Mouse (Mus musculus) ES-Bruce4 (cell line): ENCODE measurements at regions not wholly inside any gene's neighbourhood (a gene's known extent, or its start where the extent isn't known, plus 50 kb on each side); places are given as distances from the start of the nearest gene placed in this dataset.

Experiments
- H3K27ac ChIP-seq: 2 replicates; pipeline ENCODE4 v1.5.1; 2012; ENCODE audit warnings: low read length, inconsistent platforms; ENCODE audit not compliant: insufficient read depth
- H3K27me3 ChIP-seq: 2 replicates; pipeline ENCODE4 v1.6.1; 2012; ENCODE audit warnings: mild to moderate bottlenecking, low read length, inconsistent platforms; ENCODE audit not compliant: control insufficient read depth, poor library complexity, insufficient read depth, severe bottlenecking
- H3K36me3 ChIP-seq: 2 replicates; pipeline ENCODE4 v1.6.1; 2012; ENCODE audit warnings: inconsistent platforms, mild to moderate bottlenecking, low read length, moderate library complexity; ENCODE audit not compliant: control insufficient read depth, poor library complexity, insufficient read depth, severe bottlenecking
- H3K4me1 ChIP-seq: one replicate; pipeline ENCODE4 v1.8.1; 2011; ENCODE audit warnings: low read length; ENCODE audit not compliant: control insufficient read depth, insufficient read depth
- H3K4me3 ChIP-seq: 2 replicates; pipeline ENCODE4 v1.5.1; 2011; ENCODE audit warnings: low read depth, mild to moderate bottlenecking, low read length
- H3K9ac ChIP-seq: 2 replicates; pipeline ENCODE4 v1.6.1; 2012; ENCODE audit warnings: low read depth, mild to moderate bottlenecking, inconsistent platforms; ENCODE audit not compliant: poor library complexity, severe bottlenecking
- H3K9me3 ChIP-seq: replicated peaks from 2 replicates; pipeline ENCODE4 v1.6.1; 2012; ENCODE audit warnings: mild to moderate bottlenecking, low read length, inconsistent platforms; ENCODE audit not compliant: control insufficient read depth, poor library complexity, insufficient read depth, severe bottlenecking
- CTCF ChIP-seq: IDR thresholded peaks from one replicate; pipeline ENCODE4 v1.8.1; 2011; ENCODE audit warnings: low read depth, low read length
- EP300 ChIP-seq: IDR thresholded peaks from 2 replicates; pipeline ENCODE4 v1.6.1; 2011; ENCODE audit warnings: low read depth, low read length; ENCODE audit not compliant: insufficient read depth
- POLR2A ChIP-seq: IDR thresholded peaks from one replicate; pipeline ENCODE4 v1.8.1; 2011; ENCODE audit warnings: low read length; ENCODE audit not compliant: insufficient read depth

DNA sequence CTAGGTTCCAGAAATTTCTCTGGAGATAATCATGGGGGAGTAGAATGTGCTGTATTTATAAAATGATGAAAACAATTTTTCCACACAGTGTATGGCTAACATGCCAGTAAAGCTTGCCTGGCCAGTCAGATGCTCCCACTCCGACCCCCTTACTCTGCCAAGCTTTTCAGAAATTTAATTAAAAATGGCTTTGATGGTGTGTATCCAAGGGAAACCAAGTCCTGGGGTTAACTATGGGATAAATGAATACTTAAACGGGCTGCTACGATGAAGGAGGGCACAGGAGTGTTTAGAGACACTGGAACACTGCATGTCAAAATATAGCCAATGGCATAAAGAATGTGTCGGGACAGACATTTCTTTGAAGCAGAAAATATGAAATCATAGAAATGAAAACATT, 108.7 kb downstream of the Kdr start:
- Histone ChIP-seq H3K9me3 (no peaks in the 10 kb centered on the region), H3K4me3 (no peak overlapping the region), H3K27me3 (no peaks in the 10 kb centered on the region), H3K27ac (no peak overlapping the region), H3K4me1 (no peaks in the 10 kb centered on the region), H3K9ac (no peak overlapping the region), H3K36me3 (no peaks in the 10 kb centered on the region)
- TF ChIP-seq POLR2A (no peak), EP300 (no peak), CTCF (no peak)

GRCm38 (mm10) chr5:75865096-75865495, 113.2 kb downstream of the Kdr start:
- no peak overlapping the region for H3K9ac ChIP-seq
- no peak overlapping the region for H3K27ac ChIP-seq
- TF ChIP-seq POLR2A = no peak
- no peak for TF ChIP-seq EP300
- TF ChIP-seq CTCF = no peak
- no peaks in the 10 kb centered on the region for H3K36me3 ChIP-seq
- H3K27me3 ChIP-seq = no peaks in the 10 kb centered on the region
- no peaks in the 10 kb centered on the region for H3K9me3 ChIP-seq
- H3K4me3 ChIP-seq = no peak overlapping the region
- no peaks in the 10 kb centered on the region for H3K4me1 ChIP-seq

DNA sequence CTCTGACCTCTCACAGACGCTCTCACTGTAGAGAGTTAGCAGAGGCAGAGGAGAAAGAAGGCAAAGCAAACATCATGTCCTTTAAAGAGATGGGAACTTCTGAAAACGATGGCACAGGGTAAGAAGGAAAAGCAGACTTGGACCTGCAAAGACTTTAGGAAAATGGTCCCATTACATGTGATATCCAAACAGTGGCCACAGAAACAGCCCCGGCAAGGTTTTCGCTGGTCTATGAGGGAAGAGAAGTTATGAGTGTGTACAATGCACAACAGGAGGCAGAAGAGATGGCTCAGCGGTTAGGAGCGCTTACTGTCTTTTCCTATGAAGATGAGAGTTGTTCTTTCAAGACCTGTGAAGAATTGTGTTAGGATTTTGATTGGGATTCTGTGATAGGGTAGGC, 114.9 kb downstream of the Kdr start:
- Histone ChIP-seq H3K4me3 (no peak overlapping the region), H3K36me3 (no peaks in the 10 kb centered on the region), H3K9me3 (no peaks in the 10 kb centered on the region), H3K27ac (no peak overlapping the region), H3K4me1 (no peaks in the 10 kb centered on the region), H3K27me3 (no peaks in the 10 kb centered on the region), H3K9ac (no peak overlapping the region)
- TF ChIP-seq EP300 (no peak), POLR2A (no peak), CTCF (no peak)

DNA sequence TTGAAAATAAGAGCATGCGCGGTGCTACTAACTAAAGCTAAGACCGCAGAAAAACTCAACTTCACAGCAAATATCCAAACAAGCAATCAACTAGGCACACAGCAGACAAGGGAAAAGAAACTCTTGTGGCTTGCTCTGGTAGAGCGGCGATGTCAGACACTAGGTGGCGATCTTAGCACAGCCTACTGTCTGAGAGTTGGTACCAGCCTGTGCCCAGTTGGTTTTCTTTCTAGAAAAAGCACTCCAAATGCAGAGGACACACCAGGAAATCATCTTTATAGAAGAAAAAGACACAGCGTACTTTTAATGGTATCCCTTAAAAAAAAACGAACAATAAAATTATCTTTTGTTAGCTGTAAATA, 115.6 kb downstream of the Kdr start:
- H3K9ac ChIP-seq = no peak overlapping the region
- no peak for TF ChIP-seq POLR2A
- no peak for TF ChIP-seq EP300
- TF ChIP-seq CTCF = peak; percentile 72
- H3K4me3 ChIP-seq = no peak overlapping the region
- H3K4me1 ChIP-seq = no peaks in the 10 kb centered on the region
- H3K36me3 ChIP-seq = no peaks in the 10 kb centered on the region
- no peak overlapping the region for H3K27ac ChIP-seq
- H3K9me3 ChIP-seq = no peaks in the 10 kb centered on the region
- H3K27me3 ChIP-seq = no peaks in the 10 kb centered on the region

GRCm38 (mm10) chr5:75861916-75862629, 116.2 kb downstream of the Kdr start:
- H3K9me3 ChIP-seq = no peaks in the 10 kb centered on the region
- H3K4me1 ChIP-seq = no peaks in the 10 kb centered on the region
- TF ChIP-seq EP300 (no peak), CTCF (no peak), POLR2A (no peak)
- no peak overlapping the region for H3K4me3 ChIP-seq
- H3K27ac ChIP-seq = no peak overlapping the region
- no peaks in the 10 kb centered on the region for H3K27me3 ChIP-seq
- H3K9ac ChIP-seq = no peak overlapping the region
- H3K36me3 ChIP-seq = no peaks in the 10 kb centered on the region

- Histone ChIP-seq H3K9ac (no peak overlapping the region), H3K27me3 (no peaks in the 10 kb centered on the region), H3K4me1 (no peaks in the 10 kb centered on the region), H3K36me3 (no peaks in the 10 kb centered on the region), H3K4me3 (no peak overlapping the region), H3K9me3 (no peaks in the 10 kb centered on the region), H3K27ac (no peak overlapping the region)
- TF ChIP-seq EP300 (no peak), CTCF (no peak), POLR2A (no peak)
Measured at GRCm38 (mm10) chr5:75859316-75859836, 118.9 kb downstream of the Kdr start.
